Mouse (Mus musculus): ENCODE data around the gene Anapc1.
A peak's percentile ranks its signal among the peaks of the same experiment; 100 is the strongest.
"Not testable (repeated sequence)": the region's sequence is repeated elsewhere in the genome, so short reads cannot be mapped to it uniquely, and the experiment has no call there.

The Anapc1 gene

GRCm38 (mm10) chr2:128694548-128694947 lies 7.4 kb upstream of the Anapc1 start:
- DNase-seq, result no peak

- DNase-seq, result not testable (repeated sequence)
Observed at GRCm38 (mm10) chr2:128693828-128694227, 6.6 kb upstream of the Anapc1 start.

GRCm38 (mm10) chr2:128693236-128693635 lies 6.0 kb upstream of the Anapc1 start:
- no peak for DNase-seq

DNA sequence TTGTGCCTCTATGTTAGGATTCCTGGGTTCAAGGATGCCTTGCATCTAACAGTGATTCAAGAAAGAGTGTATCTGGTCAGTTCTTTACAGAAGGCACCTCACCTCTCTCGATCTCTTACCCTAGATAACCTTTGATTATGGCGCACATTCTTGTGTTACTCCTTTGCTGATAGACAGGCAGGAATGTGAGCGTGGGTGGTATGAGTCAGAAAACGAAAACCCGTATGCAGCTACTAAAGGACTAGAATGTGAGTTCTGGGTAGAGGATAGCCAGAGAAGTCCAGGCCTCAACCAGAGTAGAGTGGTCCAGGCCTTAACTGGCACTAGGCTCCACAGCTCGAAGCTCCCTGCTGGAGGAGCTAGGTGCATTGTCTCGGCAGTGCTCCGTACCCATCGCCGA lies 5.6 kb upstream of the Anapc1 start:
- no peak for DNase-seq

DNA sequence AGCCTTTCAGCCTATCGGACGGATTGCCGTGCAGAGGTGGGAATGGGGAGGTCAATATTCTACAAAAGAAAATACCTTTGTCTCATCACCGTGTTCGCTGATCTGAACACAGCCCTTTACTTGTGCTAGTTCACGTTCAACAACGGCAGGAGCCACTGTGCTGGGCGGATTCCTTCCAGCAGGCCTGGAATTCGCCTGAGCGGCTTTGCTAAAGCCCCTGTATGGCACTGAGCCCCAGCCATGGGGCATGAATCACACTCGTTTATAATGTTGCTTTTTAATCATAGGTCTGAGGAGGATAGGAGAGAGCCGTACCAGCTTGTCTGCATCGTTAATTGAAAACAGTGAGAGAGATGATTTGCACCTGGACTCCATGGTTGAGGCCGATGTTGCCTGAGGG lies 5.1 kb upstream of the Anapc1 start:
- no peak for DNase-seq

DNA sequence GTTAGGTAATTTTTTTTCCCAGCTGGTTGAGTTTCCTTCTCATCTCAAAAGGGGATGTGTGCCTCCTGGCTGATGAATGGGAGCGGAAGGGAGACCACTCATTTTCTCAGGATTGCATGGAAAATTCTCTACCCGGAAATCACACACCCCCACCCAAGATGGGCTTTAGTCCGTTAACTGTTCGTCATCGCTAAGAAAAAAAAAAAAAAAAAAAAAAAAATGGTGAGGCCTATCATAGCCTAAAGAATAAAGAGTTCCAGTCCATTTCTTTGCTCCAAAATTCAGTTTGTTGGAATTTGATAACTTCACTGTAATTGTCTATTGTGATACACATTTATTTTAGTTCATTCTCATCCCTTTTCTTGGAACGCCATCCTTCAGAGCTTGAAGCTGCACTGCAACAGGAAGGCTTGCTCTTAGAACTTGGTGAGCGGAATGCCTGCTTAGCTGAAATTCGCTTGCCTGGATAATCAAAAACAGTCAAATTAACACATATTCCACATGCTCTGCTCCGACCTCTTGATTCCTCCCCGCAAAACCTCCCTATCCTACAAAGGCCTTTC lies 448 bp upstream of the Anapc1 start:
- no peak for DNase-seq

DNA sequence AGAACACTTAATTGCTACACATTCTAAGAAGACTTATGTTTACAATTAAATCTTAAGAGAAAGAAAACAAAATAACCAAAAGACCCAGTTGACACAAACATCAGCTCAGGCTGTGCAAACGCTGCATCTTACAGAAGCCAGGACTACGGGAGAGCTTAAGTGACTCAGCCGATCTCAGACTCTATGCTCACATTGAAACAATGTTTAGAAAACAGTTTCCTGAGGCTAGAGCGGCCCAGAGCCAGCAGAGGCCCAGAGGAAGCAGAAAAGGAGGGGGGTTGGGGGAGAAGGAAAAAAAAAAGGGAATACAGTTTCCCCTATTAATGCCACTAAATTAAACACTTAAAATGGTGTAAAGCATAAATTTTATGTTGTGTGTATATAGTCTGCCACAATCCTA lies 6.5 kb downstream of the Anapc1 start:
- no peak for DNase-seq

GRCm38 (mm10) chr2:128620578-128620977 lies 66.6 kb downstream of the Anapc1 start:
- DNase-seq, result no peak

- DNase-seq, result no peak
Observed at GRCm38 (mm10) chr2:128615366-128615765, 71.8 kb downstream of the Anapc1 start.

DNA sequence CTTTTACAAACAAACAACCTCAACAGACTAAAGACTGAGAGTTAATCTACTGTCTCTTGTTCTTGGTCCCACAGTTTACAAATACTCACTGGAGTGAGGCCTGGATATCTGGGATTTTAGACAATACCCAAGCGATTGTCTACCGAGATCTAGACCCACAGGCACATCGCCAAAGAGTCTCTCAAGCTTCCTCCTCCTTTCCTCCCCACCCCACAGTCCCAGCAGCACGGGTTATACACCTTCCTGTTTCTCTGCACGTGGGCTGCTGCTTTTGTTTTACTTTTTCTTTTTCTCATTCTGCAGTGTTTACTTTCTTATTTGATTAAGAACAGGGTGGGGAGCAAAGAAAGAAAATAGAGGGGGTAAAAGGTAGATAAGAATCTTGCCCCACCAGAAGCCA lies 73.8 kb downstream of the Anapc1 start:
- DNase-seq, result no peak

DNA sequence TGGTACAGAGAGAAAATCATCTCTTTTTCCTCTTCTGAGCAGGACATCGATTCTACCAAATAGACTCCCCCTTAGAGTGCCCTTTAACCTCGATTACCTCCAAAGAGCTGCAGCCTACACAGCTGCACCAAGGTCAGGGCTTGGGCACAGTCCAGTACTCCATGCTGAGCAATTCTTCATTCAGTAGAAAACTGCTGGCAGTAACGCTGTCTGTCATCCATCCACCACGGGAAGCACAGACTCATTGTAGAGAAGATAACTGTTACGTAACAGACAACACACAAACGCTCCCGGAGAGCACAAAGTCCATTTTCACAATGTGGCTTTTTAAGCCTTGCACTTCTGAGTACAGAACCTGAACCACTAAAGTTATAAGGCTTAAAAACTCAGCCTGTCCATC lies 74.9 kb downstream of the Anapc1 start:
- DNase-seq, result no peak

DNA sequence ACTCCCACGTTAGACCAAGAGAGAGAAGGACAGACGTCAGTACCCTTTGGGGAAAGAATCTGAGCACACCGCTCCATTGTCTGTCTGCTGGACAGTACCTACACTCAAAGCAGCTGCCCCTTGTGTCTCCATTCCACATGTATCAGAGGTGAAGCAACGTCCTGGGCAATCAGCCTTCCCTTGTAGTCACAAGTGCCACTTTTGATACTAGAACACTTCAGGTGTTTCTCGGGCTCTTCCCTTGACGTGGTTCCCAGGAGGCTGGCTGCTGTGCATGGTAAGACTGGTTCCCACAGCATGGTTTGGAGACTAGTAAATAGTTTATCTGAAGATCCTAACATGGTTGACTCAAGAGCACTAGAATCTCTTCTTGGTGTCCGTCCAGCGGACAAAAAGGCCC lies 76.0 kb downstream of the Anapc1 start:
- no peak for DNase-seq

DNA sequence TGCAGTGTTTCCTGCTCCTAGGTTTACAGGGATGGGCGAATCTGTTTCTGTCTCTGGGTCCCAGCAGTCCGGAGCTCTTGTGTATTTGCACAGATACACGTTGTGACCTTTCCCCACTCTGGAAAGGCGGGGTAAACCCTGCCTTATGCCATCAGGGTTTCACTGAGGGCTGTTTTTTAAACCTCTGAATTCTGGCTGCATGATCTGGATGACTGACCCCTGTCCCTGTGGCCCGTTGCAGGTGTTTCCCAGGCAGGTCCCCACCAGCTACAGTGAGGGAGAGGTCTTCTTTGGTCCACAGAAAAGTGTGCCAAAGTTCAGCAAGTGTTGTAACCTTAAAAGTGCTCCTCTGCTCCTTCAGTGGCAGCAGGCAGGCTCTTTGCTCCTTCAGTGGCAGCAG lies 77.9 kb downstream of the Anapc1 start:
- DNase-seq, result no peak

- no peak for DNase-seq
Observed at GRCm38 (mm10) chr2:128601534-128601933, 85.7 kb downstream of the Anapc1 start.

- DNase-seq, result no peak
Observed at GRCm38 (mm10) chr2:128592301-128592700, 94.9 kb downstream of the Anapc1 start.

- no peak for DNase-seq
Observed at GRCm38 (mm10) chr2:128590909-128591308, 96.3 kb downstream of the Anapc1 start, which contains the start of gene Spdye4c. Gene Spdye4c (plus strand): TSS chr2:128591209.

- DNase-seq, result no peak
Observed at GRCm38 (mm10) chr2:128582881-128583280, 104.3 kb downstream of the Anapc1 start.

DNA sequence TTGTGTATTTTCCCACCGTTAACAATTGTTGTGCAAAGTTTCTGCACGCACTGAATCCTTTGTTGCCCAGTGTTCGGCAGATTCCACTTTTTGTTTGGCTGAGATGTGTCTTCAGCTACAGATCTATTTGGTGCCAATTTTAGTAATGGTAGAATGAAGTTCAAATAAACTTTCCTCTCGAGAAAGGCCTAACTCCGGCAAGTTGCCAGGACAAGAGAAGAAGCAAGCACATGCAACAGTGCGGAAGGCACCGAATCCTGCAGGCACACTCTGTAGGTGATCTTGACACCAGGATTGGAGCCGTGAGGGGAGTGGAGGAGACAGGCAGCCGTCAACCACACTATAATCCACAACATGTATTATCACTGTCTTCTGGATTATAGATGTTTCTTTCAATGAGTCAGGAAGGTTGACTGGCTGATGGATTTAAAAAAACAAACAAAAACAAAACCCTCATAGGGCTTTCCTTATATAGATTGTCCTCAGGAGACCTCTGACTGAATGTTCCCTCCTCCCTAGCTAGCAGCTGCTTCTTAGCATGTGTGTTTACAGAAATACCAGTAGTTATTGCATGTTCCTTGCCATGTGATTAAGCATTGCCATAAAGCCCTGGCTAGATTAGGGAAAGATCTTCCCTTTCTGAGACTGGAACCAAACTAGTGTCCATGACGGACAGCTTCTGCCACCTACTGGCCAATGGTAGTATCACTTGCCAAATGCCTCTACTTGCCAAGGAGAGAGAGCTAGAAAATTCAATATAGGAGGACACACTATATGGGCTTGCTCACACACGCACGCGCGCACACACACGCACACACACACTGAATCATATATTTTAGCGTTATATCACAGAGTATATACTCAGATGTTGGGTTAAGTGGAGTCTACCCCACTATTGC lies 114.2 kb downstream of the Anapc1 start:
- DNase-seq, result peak; percentile 76

DNA sequence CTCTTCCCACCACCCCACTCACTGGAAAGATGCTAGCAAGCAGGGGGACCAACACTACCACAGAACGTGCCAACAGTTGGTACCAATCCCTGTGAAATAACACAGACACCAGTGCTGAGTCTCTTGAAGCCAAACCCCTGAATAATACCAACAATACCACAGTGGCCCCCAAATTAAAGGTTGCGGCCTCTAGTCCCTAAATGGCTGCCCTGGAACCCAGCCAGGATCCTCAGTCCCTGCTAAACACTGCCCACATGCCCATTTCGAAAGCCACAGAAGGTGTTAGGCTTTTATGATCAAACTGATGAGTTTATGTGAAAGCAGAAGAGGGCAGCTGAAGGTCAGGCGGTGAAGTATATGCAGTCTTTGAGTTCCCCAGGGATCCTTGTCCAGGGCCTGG lies 116.2 kb downstream of the Anapc1 start:
- DNase-seq, result no peak

GRCm38 (mm10) chr2:128568490-128568889 lies 118.7 kb downstream of the Anapc1 start:
- no peak for DNase-seq

DNA sequence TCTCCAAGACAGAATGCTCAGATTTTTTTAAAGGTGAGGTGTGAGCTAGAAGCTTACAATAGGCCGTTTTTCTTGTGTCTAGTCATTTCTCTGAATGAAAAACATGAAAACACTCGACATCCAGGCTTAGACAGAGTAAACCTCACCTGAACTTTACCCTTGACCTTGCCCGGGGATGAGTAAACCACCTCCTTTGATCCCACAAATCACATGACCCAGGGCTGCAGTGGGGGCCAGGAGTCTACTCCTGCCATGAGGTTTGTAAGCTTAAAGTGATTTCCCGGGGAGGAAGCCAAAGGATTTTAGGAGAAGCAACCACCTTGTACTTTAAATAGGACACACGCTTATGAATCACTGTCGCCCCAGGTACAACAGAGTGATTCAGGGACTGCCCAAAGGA lies 119.2 kb downstream of the Anapc1 start:
- DNase-seq, result no peak

DNA sequence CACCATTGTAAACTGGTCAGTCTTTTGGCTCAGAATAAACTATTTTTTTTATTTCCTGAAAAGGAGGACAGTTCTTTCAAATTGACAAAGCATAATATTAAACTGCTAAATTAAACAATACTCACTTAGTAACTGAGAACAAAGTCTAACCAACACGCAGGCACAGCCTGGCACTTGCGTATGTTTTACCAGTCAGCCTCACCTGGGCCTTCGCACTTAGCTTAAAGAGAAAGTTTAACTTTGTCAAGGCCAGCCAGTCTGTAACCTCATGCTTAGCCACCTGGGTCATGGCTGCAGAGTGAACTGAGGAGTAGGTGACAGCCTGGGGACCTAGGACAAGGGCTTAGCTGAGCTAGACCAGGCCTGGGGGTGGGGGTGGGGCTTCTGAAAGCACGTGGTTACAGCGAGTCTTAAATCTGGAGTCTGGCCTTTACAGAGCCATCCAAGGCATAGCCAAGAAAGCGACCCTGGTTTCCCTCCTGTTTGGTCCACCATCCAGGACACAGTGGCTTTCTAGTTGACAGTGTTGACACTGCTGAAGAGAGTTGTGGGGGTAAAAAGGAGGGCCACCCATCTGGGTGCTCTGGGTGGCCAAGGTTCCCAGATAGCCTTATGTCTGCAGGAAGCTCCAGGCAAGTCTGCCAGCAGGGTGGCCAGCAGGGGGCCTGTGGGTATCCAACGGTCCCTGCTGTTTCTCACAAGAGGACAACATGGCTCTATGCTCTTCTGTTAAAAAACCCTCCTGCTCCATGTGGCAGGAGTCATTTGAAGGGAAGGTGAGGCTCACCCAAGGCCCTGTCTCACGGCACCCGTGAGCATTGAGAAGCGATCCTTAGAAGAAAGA lies 120.7 kb downstream of the Anapc1 start:
- peak; percentile 19 for DNase-seq

GRCm38 (mm10) chr2:128565904-128566303 lies 121.3 kb downstream of the Anapc1 start:
- DNase-seq, result no peak

- no peak for DNase-seq
Observed at GRCm38 (mm10) chr2:128564195-128564594, 123.0 kb downstream of the Anapc1 start.
